ENCODE assay signal across 10 mouse cellular contexts in genomic region chr12:36207800-36208148, GRCm38 (mm10). TPM values are rescaled to one million over a fixed set of nuclear protein-coding genes. Genes with fewer than 3 reads are reported as not detected.
DNase-seq lines count a peak whose midpoint lies in the region; ATAC-seq and TF ChIP-seq lines count a peak whose summit lies in the region.
"Had no signal": no experiment of that assay in that cellular context is flagged by ENCODE, and none has a peak within 500 bp of the region (broad histone marks: within the 10 kb centered on the region; RNA-seq: fewer than 3 reads in every experiment).

No protein-coding gene starts in this region.

- no peaks in the 10 kb centered on the region for H3K27me3 ChIP-seq in embryonic facial prominence, embryonic 12.5 days
- no peaks in the 10 kb centered on the region for H3K27me3 ChIP-seq in embryonic facial prominence, embryonic 10.5 days (replicated peaks; ENCODE audit: low read depth, poor library complexity, severe bottlenecking)
- no peaks in the 10 kb centered on the region for H3K27me3 ChIP-seq in limb, embryonic 12.5 days
- H3K27me3 ChIP-seq in limb, embryonic 10.5 days (ENCODE audit: low read depth, poor library complexity, severe bottlenecking), result no peaks in the 10 kb centered on the region
- no peaks in the 10 kb centered on the region for H3K27me3 ChIP-seq in intestine, postnatal 0 days (replicated peaks; ENCODE audit: control insufficient read depth, insufficient read depth, low read length)
- H3K27me3 ChIP-seq in stomach, embryonic 14.5 days (ENCODE audit: control insufficient read depth, insufficient read depth, low read length), result no peaks in the 10 kb centered on the region

- DNase-seq in embryonic facial prominence, embryonic 10.5 days (ENCODE audit: low spot score), result no peak
- no peak for DNase-seq in limb, embryonic 10.5 days (ENCODE audit: low spot score)
- DNase-seq in testis, postnatal 10 days (ENCODE audit: low spot score), result no peak

- no peak for TF ChIP-seq CTCF in intestine, postnatal 0 days (IDR thresholded peaks at IDR 0.05; ENCODE audit: low read depth)

- no peaks in the 10 kb centered on the region for H3K4me1 ChIP-seq in embryonic facial prominence, embryonic 12.5 days
- peaks cover 6% of the 10 kb centered on the region for H3K4me1 ChIP-seq in embryonic facial prominence, embryonic 10.5 days
- H3K4me1 ChIP-seq in limb, embryonic 12.5 days (replicated peaks), result peaks cover 7% of the 10 kb centered on the region
- H3K4me1 ChIP-seq in limb, embryonic 10.5 days, result peaks cover 6% of the 10 kb centered on the region
- H3K4me1 ChIP-seq in intestine, postnatal 0 days (replicated peaks; ENCODE audit: control insufficient read depth, insufficient read depth, low read length), result no peaks in the 10 kb centered on the region
- no peaks in the 10 kb centered on the region for H3K4me1 ChIP-seq in stomach, embryonic 14.5 days (ENCODE audit: control insufficient read depth, insufficient read depth, low read length)

- WGBS in embryonic facial prominence, embryonic 12.5 days, result 86% methylated on average over 7 of the region's 7 CpGs
- 88% methylated on average over 7 of the region's 7 CpGs for WGBS in embryonic facial prominence, embryonic 10.5 days
- WGBS in limb, embryonic 12.5 days, result 82% methylated on average over 7 of the region's 7 CpGs
- 89% methylated on average over 7 of the region's 7 CpGs for WGBS in limb, embryonic 10.5 days
- 70% methylated on average over 7 of the region's 7 CpGs for WGBS in intestine, postnatal 0 days
- WGBS in stomach, embryonic 14.5 days, result 69% methylated on average over 7 of the region's 7 CpGs

- no peak overlapping the region for H3K4me3 ChIP-seq in embryonic facial prominence, embryonic 12.5 days
- H3K4me3 ChIP-seq in embryonic facial prominence, embryonic 10.5 days, result no peak overlapping the region
- no peak overlapping the region for H3K4me3 ChIP-seq in limb, embryonic 12.5 days (replicated peaks)
- H3K4me3 ChIP-seq in limb, embryonic 10.5 days, result no peak overlapping the region
- H3K4me3 ChIP-seq in intestine, postnatal 0 days (ENCODE audit: low read depth, low read length), result no peak overlapping the region
- H3K4me3 ChIP-seq in stomach, embryonic 14.5 days (ENCODE audit: low read depth, low read length), result no peak overlapping the region

- no peak overlapping the region for H3K9ac ChIP-seq in embryonic facial prominence, embryonic 12.5 days
- H3K9ac ChIP-seq in limb, embryonic 12.5 days (replicated peaks), result no peak overlapping the region
- H3K9ac ChIP-seq in intestine, postnatal 0 days (ENCODE audit: low read depth, low read length), result no peak overlapping the region
- no peak overlapping the region for H3K9ac ChIP-seq in stomach, embryonic 14.5 days (replicated peaks; ENCODE audit: low read depth, low read length)

- H3K4me2 ChIP-seq in embryonic facial prominence, embryonic 12.5 days (replicated peaks), result no peak overlapping the region
- H3K4me2 ChIP-seq in limb, embryonic 12.5 days, result peak overlapping the region; percentile 40
- H3K4me2 ChIP-seq in intestine, postnatal 0 days (replicated peaks; ENCODE audit: low read depth), result peak overlapping the region; percentile 40
- peak overlapping the region; percentile 2; the same call in 1 of the 2 replicates for H3K4me2 ChIP-seq in stomach, embryonic 14.5 days (replicated peaks; ENCODE audit: low read depth, low read length)

- ATAC-seq in embryonic facial prominence, embryonic 12.5 days (ENCODE audit: insufficient number of reproducible peaks, insufficient read depth, low FRiP score, low TSS enrichment), result 0 out of 2 replicates have a peak, but pooled peaks have one; percentile 22
- no peak for ATAC-seq in limb, embryonic 12.5 days (ENCODE audit: insufficient number of reproducible peaks, insufficient read depth, low FRiP score, low TSS enrichment, low read depth)
- ATAC-seq in intestine, postnatal 0 days, result no peak
- ATAC-seq in stomach, embryonic 14.5 days (ENCODE audit: insufficient number of reproducible peaks, insufficient read depth, low FRiP score, low read depth), result no peak
- no peak for ATAC-seq in megakaryocyte-erythroid progenitor cell, adult 5-6 weeks (replicated peaks; ENCODE audit: low FRiP score, low TSS enrichment, poor library complexity, severe bottlenecking)

- no peaks in the 10 kb centered on the region for H3K9me3 ChIP-seq in embryonic facial prominence, embryonic 12.5 days
- no peaks in the 10 kb centered on the region for H3K9me3 ChIP-seq in embryonic facial prominence, embryonic 10.5 days
- H3K9me3 ChIP-seq in limb, embryonic 12.5 days, result no peaks in the 10 kb centered on the region
- H3K9me3 ChIP-seq in limb, embryonic 10.5 days (replicated peaks), result no peaks in the 10 kb centered on the region
- no peaks in the 10 kb centered on the region for H3K9me3 ChIP-seq in intestine, postnatal 0 days (ENCODE audit: control insufficient read depth)
- H3K9me3 ChIP-seq in stomach, embryonic 14.5 days (ENCODE audit: control insufficient read depth, low read depth, low read length), result no peaks in the 10 kb centered on the region

- no peaks in the 10 kb centered on the region for H3K36me3 ChIP-seq in embryonic facial prominence, embryonic 12.5 days
- H3K36me3 ChIP-seq in embryonic facial prominence, embryonic 10.5 days (replicated peaks), result no peaks in the 10 kb centered on the region
- H3K36me3 ChIP-seq in limb, embryonic 12.5 days, result no peaks in the 10 kb centered on the region
- H3K36me3 ChIP-seq in limb, embryonic 10.5 days, result no peaks in the 10 kb centered on the region
- no peaks in the 10 kb centered on the region for H3K36me3 ChIP-seq in intestine, postnatal 0 days (ENCODE audit: control insufficient read depth, insufficient read depth)
- no peaks in the 10 kb centered on the region for H3K36me3 ChIP-seq in stomach, embryonic 14.5 days (ENCODE audit: control insufficient read depth, insufficient read depth, low read length)

- H3K27ac ChIP-seq in embryonic facial prominence, embryonic 12.5 days, result no peak overlapping the region
- no peak overlapping the region for H3K27ac ChIP-seq in embryonic facial prominence, embryonic 10.5 days (replicated peaks)
- no peak overlapping the region for H3K27ac ChIP-seq in limb, embryonic 12.5 days
- no peak overlapping the region for H3K27ac ChIP-seq in limb, embryonic 10.5 days
- no peak overlapping the region for H3K27ac ChIP-seq in intestine, postnatal 0 days (ENCODE audit: low read depth, low read length)
- peak overlapping the region; percentile 49; the same call in 1 of the 2 replicates for H3K27ac ChIP-seq in stomach, embryonic 14.5 days (ENCODE audit: low read length)

RNA-seq across cellular contexts. Expression of gene Lrrc72, which starts 45.4 kb away (rescaled TPM):
- polyA plus RNA-seq in embryonic facial prominence, embryonic 12.5 days (2016; fragmentation: Nextera tagmentation; extraction: Ambion mirVana), result not detected in 2 replicates
- not detected in 2 replicates for polyA plus RNA-seq in embryonic facial prominence, embryonic 10.5 days (2016; fragmentation: Nextera tagmentation; extraction: Ambion mirVana)
- not detected in 2 replicates for polyA plus RNA-seq in limb, embryonic 12.5 days (2016; fragmentation: Nextera tagmentation; extraction: Ambion mirVana)
- not detected in 2 replicates for polyA plus RNA-seq in limb, embryonic 10.5 days (2016; fragmentation: Nextera tagmentation; extraction: Ambion mirVana)
- not detected in 2 replicates for polyA plus RNA-seq in intestine, postnatal 0 days (2015; fragmentation: Nextera tagmentation; extraction: Ambion mirVana)
- polyA plus RNA-seq in stomach, embryonic 14.5 days (2014; fragmentation: Nextera tagmentation; extraction: Ambion mirVana), result not detected in 2 replicates
- total RNA-seq in megakaryocyte-erythroid progenitor cell, adult 5-6 weeks (2014; fragmentation: Nextera tagmentation), result not detected in 2 replicates
- not detected in 2 replicates for total RNA-seq in megakaryocyte-erythroid progenitor cell, adult 5-6 weeks (2017)
- total RNA-seq: left cerebral cortex, postnatal 4 days had no signal
- polyA plus RNA-seq: cortical plate, adult 2 months had no signal

RNA-seq across cellular contexts. Expression of gene Bzw2, which starts 49.9 kb away (rescaled TPM):
- polyA plus RNA-seq in embryonic facial prominence, embryonic 12.5 days (2016; fragmentation: Nextera tagmentation; extraction: Ambion mirVana), result 255 and 278 TPM in 2 replicates
- 301 and 303 TPM in 2 replicates for polyA plus RNA-seq in embryonic facial prominence, embryonic 10.5 days (2016; fragmentation: Nextera tagmentation; extraction: Ambion mirVana)
- polyA plus RNA-seq in limb, embryonic 12.5 days (2016; fragmentation: Nextera tagmentation; extraction: Ambion mirVana), result 267 and 285 TPM in 2 replicates
- polyA plus RNA-seq in limb, embryonic 10.5 days (2016; fragmentation: Nextera tagmentation; extraction: Ambion mirVana), result 293 and 316 TPM in 2 replicates
- 71.9 and 75.3 TPM in 2 replicates for polyA plus RNA-seq in intestine, postnatal 0 days (2015; fragmentation: Nextera tagmentation; extraction: Ambion mirVana)
- 228 and 255 TPM in 2 replicates for polyA plus RNA-seq in stomach, embryonic 14.5 days (2014; fragmentation: Nextera tagmentation; extraction: Ambion mirVana)
- 108 and 137 TPM in 2 replicates for total RNA-seq in megakaryocyte-erythroid progenitor cell, adult 5-6 weeks (2014; fragmentation: Nextera tagmentation)
- 121 and 132 TPM in 2 replicates for total RNA-seq in megakaryocyte-erythroid progenitor cell, adult 5-6 weeks (2017)

RNA-seq across cellular contexts. Expression of gene Ankmy2, which starts 50.9 kb away (rescaled TPM):
- 32.7 and 34.9 TPM in 2 replicates for polyA plus RNA-seq in embryonic facial prominence, embryonic 12.5 days (2016; fragmentation: Nextera tagmentation; extraction: Ambion mirVana)
- polyA plus RNA-seq in embryonic facial prominence, embryonic 10.5 days (2016; fragmentation: Nextera tagmentation; extraction: Ambion mirVana), result 22.6 and 25.7 TPM in 2 replicates
- 27.5 and 29.2 TPM in 2 replicates for polyA plus RNA-seq in limb, embryonic 12.5 days (2016; fragmentation: Nextera tagmentation; extraction: Ambion mirVana)
- 17.3 and 20.1 TPM in 2 replicates for polyA plus RNA-seq in limb, embryonic 10.5 days (2016; fragmentation: Nextera tagmentation; extraction: Ambion mirVana)
- polyA plus RNA-seq in intestine, postnatal 0 days (2015; fragmentation: Nextera tagmentation; extraction: Ambion mirVana), result 25.8 and 26.6 TPM in 2 replicates
- 44.7 and 51.3 TPM in 2 replicates for polyA plus RNA-seq in stomach, embryonic 14.5 days (2014; fragmentation: Nextera tagmentation; extraction: Ambion mirVana)
- 18.5 and 29.4 TPM in 2 replicates for total RNA-seq in megakaryocyte-erythroid progenitor cell, adult 5-6 weeks (2014; fragmentation: Nextera tagmentation)
- 24.8 and 26.8 TPM in 2 replicates for total RNA-seq in megakaryocyte-erythroid progenitor cell, adult 5-6 weeks (2017)
